ENCODE assay signal across 1 mouse cellular context in genomic region chr8:80753017-80753715, GRCm38 (mm10).
TF ChIP-seq lines count a peak whose summit lies in the region.

No protein-coding gene starts in this region.

TF ChIP-seq in CH12.LX, 34 proteins besides CTCF, POLR2A, EP300 and RAD21 (continued from another document):
- no peak for TF ChIP-seq TCF12 (IDR thresholded peaks at IDR 0.05; ENCODE audit: low read depth, low read length)
TF ChIP-seq in CH12.LX: peak in this region for 3.
